Comparison of ENCODE assay signal across 9 mouse cellular contexts in the genomic region with DNA sequence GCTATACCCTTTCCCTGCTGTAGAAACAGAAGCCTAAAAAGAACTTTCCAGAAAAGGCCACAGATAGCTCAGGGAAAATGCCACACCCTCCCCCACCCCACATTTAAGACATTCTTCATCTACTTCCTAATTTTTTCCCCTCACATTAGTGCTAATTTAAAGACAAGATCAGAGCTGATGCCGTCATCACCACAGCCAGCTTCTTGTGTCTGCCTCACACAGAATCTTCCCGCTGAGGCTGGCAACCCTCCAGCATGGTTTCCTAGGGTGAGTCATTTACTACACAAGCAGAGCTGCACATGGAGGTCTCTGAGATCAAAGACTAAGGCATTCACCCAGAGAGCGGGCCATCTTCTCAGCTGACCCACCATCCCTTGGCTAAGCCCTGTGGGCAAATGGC. TPM values are rescaled to one million over a fixed set of nuclear protein-coding genes. Genes with fewer than 3 reads are reported as not detected.
DNase-seq lines count a peak whose midpoint lies in the region; ATAC-seq and TF ChIP-seq lines count a peak whose summit lies in the region.
"Had no signal": no experiment of that assay in that cellular context is flagged by ENCODE, and none has a peak within 500 bp of the region (broad histone marks: within the 10 kb centered on the region; RNA-seq: fewer than 3 reads in every experiment).

No protein-coding gene starts in this region.

- 45% methylated on average over 3 of the region's 3 CpGs for WGBS in heart, embryonic 10.5 days
- WGBS in thymus, adult 2 months, result 17% methylated on average over 3 of the region's 3 CpGs

- DNase-seq in heart, postnatal 14 days, result peak; percentile 63 to 64
- DNase-seq in heart, embryonic 10.5 days (ENCODE audit: low spot score), result no peak
- DNase-seq in MEL (ENCODE audit: low read depth, low spot score), result peak; percentile 97
- DNase-seq in adrenal gland, postnatal 36 days, result peak; percentile 92 to 94
- peak; percentile 63 to 68 for DNase-seq in left cerebral cortex, postnatal 14 days (ENCODE audit: low spot score in 2 of 2)
- peak; percentile 38 to 69 for DNase-seq in urinary bladder, postnatal 36 days (ENCODE audit: low spot score in 2 of 2)
- DNase-seq in thymus, adult 2 months, result no peak

- peak; percentile 55 to 62 for TF ChIP-seq EP300 in MEL (IDR thresholded peaks at IDR 0.05; ENCODE audit: low read depth in 1 of 2, low read length in 2 of 2)

- TF ChIP-seq RAD21 in MEL (IDR thresholded peaks at IDR 0.05; ENCODE audit: low read depth, low read length), result no peak

- no peak for TF ChIP-seq POLR2A in MEL (IDR thresholded peaks at IDR 0.05; ENCODE audit: control insufficient read depth in 1 of 2, insufficient read depth in 1 of 2, low read depth in 1 of 2, low read length in 2 of 2, poor library complexity in 1 of 2)
- no peak for TF ChIP-seq POLR2A in thymus, adult 2 months (IDR thresholded peaks at IDR 0.05; ENCODE audit: control insufficient read depth, extremely low read depth, insufficient read depth, low read length, poor library complexity)

- H3K9me3 ChIP-seq in heart, embryonic 10.5 days, result peaks cover 3% of the 10 kb centered on the region; the same call in 1 of the 2 replicates
- no peaks in the 10 kb centered on the region for H3K9me3 ChIP-seq in MEL (replicated peaks; ENCODE audit: insufficient read depth, low read length)
- H3K9me3 ChIP-seq: embryonic facial prominence, embryonic 15.5 days had no signal

- H3K9ac ChIP-seq in MEL (ENCODE audit: control insufficient read depth, low read depth, low read length, poor library complexity, severe bottlenecking), result no peak overlapping the region; the same call in 1 of the 2 replicates
- H3K9ac ChIP-seq: embryonic facial prominence, embryonic 15.5 days had no signal

- H3K79me2 ChIP-seq in MEL (ENCODE audit: control insufficient read depth, insufficient read depth, low read length, poor library complexity), result no peaks in the 10 kb centered on the region

- no peaks in the 10 kb centered on the region for H3K36me3 ChIP-seq in heart, embryonic 10.5 days
- H3K36me3 ChIP-seq in MEL (ENCODE audit: control insufficient read depth in 1 of 2, insufficient read depth in 2 of 2, low read length in 2 of 2), result peaks cover 0 to 7% of the 10 kb centered on the region in 2 experiments; a peak in 2 of 4 replicates
- no peaks in the 10 kb centered on the region for H3K36me3 ChIP-seq in thymus, adult 2 months (ENCODE audit: control insufficient read depth, insufficient read depth, low read length)
- H3K36me3 ChIP-seq: embryonic facial prominence, embryonic 15.5 days had no signal

- no peak for TF ChIP-seq CTCF in MEL (IDR thresholded peaks at IDR 0.05 in 2 of 3, conservative IDR thresholded peaks at IDR 0.05 in 1 of 3; ENCODE audit: control insufficient read depth in 1 of 3, insufficient read depth in 1 of 3, low read depth in 2 of 3, low read length in 3 of 3, poor library complexity in 1 of 3, severe bottlenecking in 1 of 3)
- no peak for TF ChIP-seq CTCF in thymus, adult 2 months (IDR thresholded peaks at IDR 0.05; ENCODE audit: borderline replicate concordance, control insufficient read depth, extremely low read depth, insufficient read depth, low read length, poor library complexity)

- no peak overlapping the region for H3K27ac ChIP-seq in heart, embryonic 10.5 days
- peak overlapping the region; percentile 10; the same call in 1 of the 2 replicates for H3K27ac ChIP-seq in MEL (ENCODE audit: control insufficient read depth, low read depth, low read length)
- no peak overlapping the region for H3K27ac ChIP-seq in thymus, adult 2 months (ENCODE audit: control insufficient read depth, insufficient read depth, low read length)
- H3K27ac ChIP-seq: embryonic facial prominence, embryonic 15.5 days had no signal

- intact Hi-C loops in heart, postnatal 14 days (cut with DNase I), result loop anchor here (2.0 kb wide), 2 partner anchors 33 to 61 kb away; partner anchors contain the start of gene Ccnjl
- intact Hi-C loops in left cerebral cortex, postnatal 14 days (cut with DNase I), result loop anchor here (2.0 to 10.0 kb wide), 4 partner anchors 91 to 229 kb away; partner anchors contain the start of gene 4933415A04Rik

- H3K27me3 ChIP-seq in heart, embryonic 10.5 days (ENCODE audit: insufficient read depth, poor library complexity, severe bottlenecking), result no peaks in the 10 kb centered on the region
- no peaks in the 10 kb centered on the region for H3K27me3 ChIP-seq in MEL (ENCODE audit: control insufficient read depth in 1 of 2, insufficient read depth in 2 of 2, low read length in 2 of 2)
- H3K27me3 ChIP-seq in thymus, adult 2 months (ENCODE audit: control insufficient read depth, insufficient read depth, low read length), result no peaks in the 10 kb centered on the region
- H3K27me3 ChIP-seq: embryonic facial prominence, embryonic 15.5 days had no signal

- H3K4me3 ChIP-seq in heart, embryonic 10.5 days, result no peak overlapping the region
- 0 out of 4 replicates have a peak overlapping the region, but pooled peaks have one; percentile 3 to 30 for H3K4me3 ChIP-seq in MEL (ENCODE audit: control insufficient read depth in 1 of 2, insufficient read depth in 1 of 2, low read depth in 2 of 2, low read length in 2 of 2)
- no peak overlapping the region for H3K4me3 ChIP-seq in thymus, adult 2 months (ENCODE audit: control insufficient read depth, insufficient read depth, low read length)
- H3K4me3 ChIP-seq: embryonic facial prominence, embryonic 15.5 days had no signal

- H3K4me1 ChIP-seq in heart, embryonic 10.5 days, result no peaks in the 10 kb centered on the region
- H3K4me1 ChIP-seq in MEL (ENCODE audit: control insufficient read depth in 1 of 2, insufficient read depth in 2 of 2, low read length in 2 of 2), result peaks cover 2 to 12% of the 10 kb centered on the region in 2 experiments
- no peaks in the 10 kb centered on the region for H3K4me1 ChIP-seq in thymus, adult 2 months (replicated peaks; ENCODE audit: control insufficient read depth, insufficient read depth, low read length)

- no peak for ATAC-seq in CD4-positive, CD25-positive, alpha-beta regulatory T cell, adult 4 months

TF ChIP-seq in MEL, 35 proteins besides CTCF, POLR2A, EP300 and RAD21 (continues in another document):
- no peak for TF ChIP-seq BHLHE40 (IDR thresholded peaks at IDR 0.05; ENCODE audit: borderline replicate concordance, low read depth, low read length)
- TF ChIP-seq TCF12 (IDR thresholded peaks at IDR 0.05; ENCODE audit: low read depth, low read length), result peak; percentile 13; the same call in 1 of the 2 replicates
- TF ChIP-seq JUND (IDR thresholded peaks at IDR 0.05; ENCODE audit: low read depth, low read length), result peak; percentile 93
- TF ChIP-seq GATA1 (IDR thresholded peaks at IDR 0.05; ENCODE audit: low read depth, low read length), result peak; percentile 31; the same call in 1 of the 2 replicates
- peak; percentile 30; the same call in 1 of the 2 replicates for TF ChIP-seq ZNF384 (IDR thresholded peaks at IDR 0.05; ENCODE audit: low read depth, low read length)
- 0 out of 2 replicates have a peak, but pooled peaks have one; percentile 29 for TF ChIP-seq ZKSCAN1 (IDR thresholded peaks at IDR 0.05; ENCODE audit: low read depth, low read length)
- TF ChIP-seq TAL1 (IDR thresholded peaks at IDR 0.05; ENCODE audit: low read length), result no peak
- no peak for TF ChIP-seq CHD1 (IDR thresholded peaks at IDR 0.05; ENCODE audit: low read depth, low read length)
- no peak for TF ChIP-seq ZMIZ1 (IDR thresholded peaks at IDR 0.05; ENCODE audit: low read depth, low read length)
- peak; percentile 47 for TF ChIP-seq CHD2 (IDR thresholded peaks at IDR 0.05; ENCODE audit: low read length)
- TF ChIP-seq KAT2A (conservative IDR thresholded peaks at IDR 0.05; ENCODE audit: low read depth, low read length), result no peak
- TF ChIP-seq ETS1 (IDR thresholded peaks at IDR 0.05; ENCODE audit: low read depth, low read length), result peak; percentile 93
- TF ChIP-seq UBTF (IDR thresholded peaks at IDR 0.05; ENCODE audit: borderline replicate concordance, insufficient read depth, low read depth, low read length), result no peak
- peak; percentile 60; the same call in 1 of the 2 replicates for TF ChIP-seq MXI1 (IDR thresholded peaks at IDR 0.05; ENCODE audit: low read depth, low read length)
- no peak for TF ChIP-seq POLR2AphosphoS5 (IDR thresholded peaks at IDR 0.05; ENCODE audit: borderline replicate concordance, low read depth, low read length)
- TF ChIP-seq TBP (IDR thresholded peaks at IDR 0.05; ENCODE audit: low read depth, low read length), result no peak
- no peak for TF ChIP-seq NRF1 (IDR thresholded peaks at IDR 0.05; ENCODE audit: insufficient read depth, low read depth, low read length, poor library complexity, severe bottlenecking)
- 0 out of 2 replicates have a peak, but pooled peaks have one; percentile 26 for TF ChIP-seq HCFC1 (IDR thresholded peaks at IDR 0.05; ENCODE audit: low read depth, low read length)
- TF ChIP-seq USF2 (IDR thresholded peaks at IDR 0.05; ENCODE audit: borderline replicate concordance in 1 of 2, insufficient read depth in 1 of 2, low read depth in 1 of 2, low read length in 2 of 2), result no peak
- TF ChIP-seq GABPA (IDR thresholded peaks at IDR 0.05; ENCODE audit: low read depth, low read length), result no peak
- peak; percentile 64 for TF ChIP-seq MYC (IDR thresholded peaks at IDR 0.05; ENCODE audit: low read depth, low read length)
- TF ChIP-seq MYB (IDR thresholded peaks at IDR 0.05; ENCODE audit: low read depth, low read length), result no peak

RNA-seq across cellular contexts. Expression of gene C1qtnf2, which starts 21.5 kb away (rescaled TPM):
- total RNA-seq in heart, postnatal 14 days (2021), result 1 to 10 TPM; 10.0 TPM
- 1.4 and 1.9 TPM in 2 replicates for polyA plus RNA-seq in heart, embryonic 10.5 days (2016; fragmentation: Nextera tagmentation; extraction: Ambion mirVana)
- not detected in 2 replicates for total RNA-seq in MEL (2012; rRNA removed)
- not detected for polyA plus RNA-seq in MEL (2012; ENCODE audit: insufficient read depth in 1 of 2, insufficient read length in 2 of 2, low read depth in 1 of 2, low replicate concordance in 2 of 2, missing spikeins in 1 of 2)
- 10 to 100 TPM in 1 of 2 experiments, 1 to 10 TPM in 1; 4.7 to 11.3 TPM for total RNA-seq in adrenal gland, postnatal 36 days (2021)
- 1 to 10 TPM; 3.6 to 3.8 TPM for total RNA-seq in left cerebral cortex, postnatal 14 days (2021)
- 1.5 and 3.0 TPM in 2 replicates for polyA plus RNA-seq in thymus, adult 2 months (2012; rRNA removed)
- polyA plus RNA-seq in CD4-positive, CD25-positive, alpha-beta regulatory T cell, adult 4 months (2017; shearing (Covaris generic)), result not detected

RNA-seq across cellular contexts. Expression of gene Ccnjl, which starts 33.1 kb away (rescaled TPM):
- total RNA-seq in heart, postnatal 14 days (2021), result 1 to 10 TPM; 7.4 to 8.5 TPM
- 24.7 and 33.2 TPM in 2 replicates for polyA plus RNA-seq in heart, embryonic 10.5 days (2016; fragmentation: Nextera tagmentation; extraction: Ambion mirVana)
- total RNA-seq in MEL (2012; rRNA removed), result not detected in 2 replicates
- polyA plus RNA-seq in MEL (2012; ENCODE audit: insufficient read depth in 1 of 2, insufficient read length in 2 of 2, low read depth in 1 of 2, low replicate concordance in 2 of 2, missing spikeins in 1 of 2), result not detected
- total RNA-seq in adrenal gland, postnatal 36 days (2021), result 1 to 10 TPM; 2.1 TPM
- total RNA-seq in left cerebral cortex, postnatal 14 days (2021), result 1 to 10 TPM; 5.6 to 6.2 TPM
- 9.4 and 10.3 TPM in 2 replicates for polyA plus RNA-seq in thymus, adult 2 months (2012; rRNA removed)
- polyA plus RNA-seq in CD4-positive, CD25-positive, alpha-beta regulatory T cell, adult 4 months (2017; shearing (Covaris generic)), result under 1 TPM in 1 of 2 experiments, not detected in 1; 0.24 TPM

Comparison
In these comparisons a context has a peak if more than half of its experiments do, and no peak if none do; other contexts are left out.
1. DNase-seq: peak in heart, postnatal 14 days (2 of 2), MEL (single experiment), adrenal gland, postnatal 36 days (2 of 2), left cerebral cortex, postnatal 14 days (2 of 2) and urinary bladder, postnatal 36 days (2 of 2); none in heart, embryonic 10.5 days (single experiment) and thymus, adult 2 months (single experiment).
2. H3K4me3 ChIP-seq: peak in MEL (2 of 2); none in heart, embryonic 10.5 days (single experiment) and thymus, adult 2 months (single experiment).